Mouse (Mus musculus) CH12.LX (cell line): ENCODE results near the gene Ccnd1.

Experiments used
- CHD2 ChIP-seq: IDR thresholded peaks from 2 replicates; pipeline ENCODE4 v1.6.1; 2011; ENCODE audit warnings: low read length, improper control_type of control experiment
- CTCF ChIP-seq, 2 experiments: IDR thresholded peaks in 1 of 2; conservative IDR thresholded peaks in 1 of 2; 2 replicates each; pipeline ENCODE4 v1.5.1; 2011 to 2012; ENCODE audit warnings: low read depth in 2 of 2, low read length in 2 of 2, improper control_type of control experiment in 1 of 2, inconsistent platforms in 1 of 2, mild to moderate bottlenecking in 1 of 2, moderate library complexity in 1 of 2
- HCFC1 ChIP-seq: IDR thresholded peaks from 2 replicates; pipeline ENCODE4 v1.6.1; 2012; ENCODE audit warnings: low read depth, mild to moderate bottlenecking, inconsistent platforms, low read length, improper control_type of control experiment
- IRF4 ChIP-seq: IDR thresholded peaks from 2 replicates; pipeline ENCODE4 v1.6.1; 2014; ENCODE audit warnings: low read depth, mild to moderate bottlenecking, inconsistent platforms, low read length, improper control_type of control experiment
- JUND ChIP-seq: conservative IDR thresholded peaks from 2 replicates; pipeline ENCODE4 v1.6.1; 2011; ENCODE audit warnings: low read depth, low read length, improper control_type of control experiment
- UBTF ChIP-seq: IDR thresholded peaks from 2 replicates; pipeline ENCODE4 v1.6.1; 2012; ENCODE audit warnings: low read depth, mild to moderate bottlenecking, inconsistent platforms, low read length, improper control_type of control experiment, moderate library complexity
- USF2 ChIP-seq: conservative IDR thresholded peaks from 2 replicates; pipeline ENCODE4 v1.6.1; 2011; ENCODE audit warnings: low read depth, low read length, improper control_type of control experiment
- ZNF384 ChIP-seq: IDR thresholded peaks from 2 replicates; pipeline ENCODE4 v1.6.1; 2012; ENCODE audit warnings: low read depth, low read length, improper control_type of control experiment, inconsistent platforms

DNA sequence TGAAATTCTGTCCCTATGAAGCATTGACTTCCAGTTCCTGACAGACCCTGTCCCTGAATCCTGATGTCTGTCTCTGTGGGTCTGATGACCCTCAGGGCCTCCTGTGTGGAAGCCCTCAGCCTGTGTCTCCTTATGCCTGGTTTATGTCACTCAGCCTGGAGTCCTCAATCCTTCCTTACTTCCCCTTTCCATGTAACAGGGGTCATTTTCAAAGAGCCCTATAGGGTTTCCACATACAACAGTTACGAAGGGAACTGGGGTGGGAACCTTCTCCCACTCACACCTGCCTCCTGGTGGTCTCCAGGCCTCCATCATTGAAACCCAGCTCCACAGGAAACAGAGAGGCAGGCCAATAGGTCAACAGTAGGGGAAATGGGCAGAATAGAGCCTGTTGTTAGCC lies 45.4 kb upstream of the Ccnd1 start:
- no peak for TF ChIP-seq CTCF (conservative IDR thresholded peaks at IDR 0.05 in 1 of 2, IDR thresholded peaks at IDR 0.05 in 1 of 2; ENCODE audit: low read depth in 2 of 2, low read length in 2 of 2)
- TF ChIP-seq UBTF: no peak
- TF ChIP-seq ZNF384: no peak
- TF ChIP-seq HCFC1: no peak
- TF ChIP-seq USF2: no peak
- TF ChIP-seq JUND: no peak
- no peak for TF ChIP-seq CHD2
- TF ChIP-seq IRF4: no peak
